ENCODE assay signal across 7 mouse cellular contexts in genomic region chr4:43728576-43728954, GRCm38 (mm10). TPM values are rescaled to one million over a fixed set of nuclear protein-coding genes. Genes with fewer than 3 reads are reported as not detected.
DNase-seq lines count a peak whose midpoint lies in the region; ATAC-seq and TF ChIP-seq lines count a peak whose summit lies in the region.

No protein-coding gene starts in this region.

- peak overlapping the region; percentile 84 for H3K27ac ChIP-seq in kidney, embryonic 16.5 days (ENCODE audit: low read length)
- H3K27ac ChIP-seq in thymus, adult 2 months (ENCODE audit: control insufficient read depth, insufficient read depth, low read length) = no peak overlapping the region
- H3K27ac ChIP-seq in hindbrain, postnatal 0 days = no peak overlapping the region

- H3K27me3 ChIP-seq in kidney, embryonic 16.5 days (ENCODE audit: insufficient read depth, low read length) = no peaks in the 10 kb centered on the region
- no peaks in the 10 kb centered on the region for H3K27me3 ChIP-seq in thymus, adult 2 months (ENCODE audit: control insufficient read depth, insufficient read depth, low read length)
- H3K27me3 ChIP-seq in hindbrain, postnatal 0 days (ENCODE audit: insufficient read depth, low read length) = no peaks in the 10 kb centered on the region

- no peak for TF ChIP-seq POLR2A in thymus, adult 2 months (IDR thresholded peaks at IDR 0.05; ENCODE audit: control insufficient read depth, extremely low read depth, insufficient read depth, low read length, poor library complexity)

- H3K4me3 ChIP-seq in kidney, embryonic 16.5 days (ENCODE audit: low read length) = no peak overlapping the region
- H3K4me3 ChIP-seq in thymus, adult 2 months (ENCODE audit: control insufficient read depth, insufficient read depth, low read length) = no peak overlapping the region
- no peak overlapping the region for H3K4me3 ChIP-seq in hindbrain, postnatal 0 days (ENCODE audit: low read length)

- no peak overlapping the region for H3K4me2 ChIP-seq in kidney, embryonic 16.5 days (replicated peaks; ENCODE audit: low read depth, low read length)
- no peak overlapping the region for H3K4me2 ChIP-seq in hindbrain, postnatal 0 days (ENCODE audit: low read depth, low read length)

- no peaks in the 10 kb centered on the region for H3K9me3 ChIP-seq in kidney, embryonic 16.5 days (ENCODE audit: low read length)
- no peaks in the 10 kb centered on the region for H3K9me3 ChIP-seq in hindbrain, postnatal 0 days (ENCODE audit: low read length)

- peak; percentile 57 for ATAC-seq in kidney, embryonic 16.5 days (ENCODE audit: low FRiP score, low TSS enrichment)
- no peak for ATAC-seq in hindbrain, postnatal 0 days

- WGBS in kidney, embryonic 16.5 days = 33% methylated on average over 5 of the region's 5 CpGs
- 54% methylated on average over 5 of the region's 5 CpGs for WGBS in thymus, adult 2 months
- WGBS in hindbrain, postnatal 0 days = 69% methylated on average over 5 of the region's 5 CpGs

- no peaks in the 10 kb centered on the region for H3K36me3 ChIP-seq in kidney, embryonic 16.5 days (ENCODE audit: insufficient read depth, low read length)
- no peaks in the 10 kb centered on the region for H3K36me3 ChIP-seq in thymus, adult 2 months (ENCODE audit: control insufficient read depth, insufficient read depth, low read length)
- H3K36me3 ChIP-seq in hindbrain, postnatal 0 days (ENCODE audit: insufficient read depth, low read length) = no peaks in the 10 kb centered on the region

- H3K4me1 ChIP-seq in kidney, embryonic 16.5 days (ENCODE audit: insufficient read depth, low read length) = peaks cover 31% of the 10 kb centered on the region
- H3K4me1 ChIP-seq in thymus, adult 2 months (replicated peaks; ENCODE audit: control insufficient read depth, insufficient read depth, low read length) = no peaks in the 10 kb centered on the region
- H3K4me1 ChIP-seq in hindbrain, postnatal 0 days (ENCODE audit: insufficient read depth, low read length) = no peaks in the 10 kb centered on the region

- DNase-seq in adrenal gland, postnatal 14 days = peak; percentile 83
- DNase-seq in heart, adult 18-20 months = peak; percentile 88 to 95
- DNase-seq in lung, postnatal 36 days = peak; percentile 82
- DNase-seq in layer of hippocampus, postnatal 14 days (ENCODE audit: low spot score in 2 of 2) = no peak
- DNase-seq in thymus, adult 2 months = no peak
- DNase-seq in hindbrain, postnatal 0 days (ENCODE audit: low spot score) = no peak

- no peak for TF ChIP-seq CTCF in thymus, adult 2 months (IDR thresholded peaks at IDR 0.05; ENCODE audit: borderline replicate concordance, control insufficient read depth, extremely low read depth, insufficient read depth, low read length, poor library complexity)
- TF ChIP-seq CTCF in hindbrain, postnatal 0 days (IDR thresholded peaks at IDR 0.05; ENCODE audit: low read depth) = no peak

- H3K9ac ChIP-seq in kidney, embryonic 16.5 days (replicated peaks; ENCODE audit: low read length) = no peak overlapping the region; the same call in 1 of the 2 replicates
- no peak overlapping the region for H3K9ac ChIP-seq in hindbrain, postnatal 0 days (replicated peaks; ENCODE audit: low read length)

RNA-seq across cellular contexts. Expression of gene Spaar, which starts 1.3 kb away (rescaled TPM):
- 4.2 and 6.2 TPM in 2 replicates for total RNA-seq in adrenal gland, postnatal 14 days (2021)
- 1 to 10 TPM; 3.4 to 4.5 TPM for total RNA-seq in heart, adult 18-20 months (2021)
- polyA plus RNA-seq in kidney, embryonic 16.5 days (2015; fragmentation: Nextera tagmentation; extraction: Ambion mirVana) = 0.17 and 0.20 TPM in 2 replicates
- under 1 TPM; 0.38 to 0.53 TPM for total RNA-seq in layer of hippocampus, postnatal 14 days (2021)
- polyA plus RNA-seq in thymus, adult 2 months (2012; rRNA removed) = 0.64 and 0.96 TPM in 2 replicates
- 0.10 and 0.22 TPM in 2 replicates for total RNA-seq in hindbrain, postnatal 0 days (2014; rRNA removed)
- polyA plus RNA-seq in hindbrain, postnatal 0 days (2015; fragmentation: Nextera tagmentation; extraction: Ambion mirVana) = 0.08 and 0.13 TPM in 2 replicates

RNA-seq across cellular contexts. Expression of gene Hrct1, which starts 1.6 kb away (rescaled TPM):
- total RNA-seq in adrenal gland, postnatal 14 days (2021) = 4.4 and 6.2 TPM in 2 replicates
- total RNA-seq in heart, adult 18-20 months (2021) = 1 to 10 TPM; 4.2 to 4.9 TPM
- polyA plus RNA-seq in kidney, embryonic 16.5 days (2015; fragmentation: Nextera tagmentation; extraction: Ambion mirVana) = 1.1 and 1.3 TPM in 2 replicates
- total RNA-seq in layer of hippocampus, postnatal 14 days (2021) = 1 to 10 TPM in 1 of 2 experiments, under 1 TPM in 1; 0.52 to 1.5 TPM
- polyA plus RNA-seq in thymus, adult 2 months (2012; rRNA removed) = 1.2 and 1.8 TPM in 2 replicates
- total RNA-seq in hindbrain, postnatal 0 days (2014; rRNA removed) = 0.73 and 1.8 TPM in 2 replicates
- polyA plus RNA-seq in hindbrain, postnatal 0 days (2015; fragmentation: Nextera tagmentation; extraction: Ambion mirVana) = 0.70 and 0.92 TPM in 2 replicates

RNA-seq across cellular contexts. Expression of gene Olfr71, which starts 18.5 kb away (rescaled TPM):
- not detected in 2 replicates for total RNA-seq in adrenal gland, postnatal 14 days (2021)
- not detected for total RNA-seq in heart, adult 18-20 months (2021)
- polyA plus RNA-seq in kidney, embryonic 16.5 days (2015; fragmentation: Nextera tagmentation; extraction: Ambion mirVana) = not detected in 2 replicates
- not detected for total RNA-seq in layer of hippocampus, postnatal 14 days (2021)
- not detected in 2 replicates for polyA plus RNA-seq in thymus, adult 2 months (2012; rRNA removed)
- not detected in 2 replicates for total RNA-seq in hindbrain, postnatal 0 days (2014; rRNA removed)
- polyA plus RNA-seq in hindbrain, postnatal 0 days (2015; fragmentation: Nextera tagmentation; extraction: Ambion mirVana) = not detected in 2 replicates

RNA-seq across cellular contexts. Expression of gene Olfr70, which starts 28.0 kb away (rescaled TPM):
- total RNA-seq in adrenal gland, postnatal 14 days (2021) = not detected in 2 replicates
- total RNA-seq in heart, adult 18-20 months (2021) = not detected
- polyA plus RNA-seq in kidney, embryonic 16.5 days (2015; fragmentation: Nextera tagmentation; extraction: Ambion mirVana) = not detected in 2 replicates
- total RNA-seq in layer of hippocampus, postnatal 14 days (2021) = not detected
- polyA plus RNA-seq in thymus, adult 2 months (2012; rRNA removed) = not detected in 2 replicates
- total RNA-seq in hindbrain, postnatal 0 days (2014; rRNA removed) = 0.36 TPM in 1 of 2 replicates, not detected in the other
- polyA plus RNA-seq in hindbrain, postnatal 0 days (2015; fragmentation: Nextera tagmentation; extraction: Ambion mirVana) = not detected in 2 replicates

RNA-seq across cellular contexts. Expression of gene Olfr159, which starts 42.2 kb away (rescaled TPM):
- total RNA-seq in adrenal gland, postnatal 14 days (2021) = not detected in 2 replicates
- total RNA-seq in heart, adult 18-20 months (2021) = not detected
- polyA plus RNA-seq in kidney, embryonic 16.5 days (2015; fragmentation: Nextera tagmentation; extraction: Ambion mirVana) = not detected in 2 replicates
- not detected for total RNA-seq in layer of hippocampus, postnatal 14 days (2021)
- polyA plus RNA-seq in thymus, adult 2 months (2012; rRNA removed) = not detected in 2 replicates
- total RNA-seq in hindbrain, postnatal 0 days (2014; rRNA removed) = not detected in 2 replicates
- polyA plus RNA-seq in hindbrain, postnatal 0 days (2015; fragmentation: Nextera tagmentation; extraction: Ambion mirVana) = not detected in 2 replicates

Comparison
In these comparisons a context has a peak if more than half of its experiments do, and no peak if none do; other contexts are left out.
1. DNase-seq: peak in adrenal gland, postnatal 14 days (single experiment), heart, adult 18-20 months (2 of 2) and lung, postnatal 36 days (single experiment); none in layer of hippocampus, postnatal 14 days (0 of 2), thymus, adult 2 months (single experiment) and hindbrain, postnatal 0 days (single experiment).